Mouse (Mus musculus) heart, postnatal 0 days (tissue): Measurements from ENCODE around the gene Phf11b. TPM values are rescaled to one million over a fixed set of nuclear protein-coding genes. Genes with fewer than 3 reads are reported as not detected.
A peak's percentile ranks its signal among the peaks of the same experiment; 100 is the strongest.
"Not testable (repeated sequence)": the region's sequence is repeated elsewhere in the genome, so short reads cannot be mapped to it uniquely, and the experiment has no call there.

ENCODE experiments used
- ATAC-seq: fragments of 200-750 bp; cut with Nextera tagmentation; 2 replicates; pipeline ENCODE4 v1.8.0; 2017; ENCODE audit warnings: low read depth, moderate number of reproducible peaks, moderate library complexity; ENCODE audit not compliant: insufficient read depth
- DNase-seq: peaks from one replicate; pipeline ENCODE4 v3.0.0-alpha.2; 2016; ENCODE audit warnings: low spot score
- H3K27ac ChIP-seq: fragments of 300-500 bp; sonication (generic); 2 replicates; pipeline ENCODE4 v1.5.1; 2014; ENCODE audit warnings: low read depth, mild to moderate bottlenecking
- H3K27me3 ChIP-seq: fragments of 300-500 bp; sonication (generic); 2 replicates; pipeline ENCODE4 v1.6.1; 2014; ENCODE audit warnings: low read length, mixed read lengths; ENCODE audit not compliant: control insufficient read depth, insufficient read depth
- H3K36me3 ChIP-seq: fragments of 300-500 bp; sonication (generic); replicated peaks from 2 replicates; pipeline ENCODE4 v1.6.1; 2014; ENCODE audit warnings: low read length, mixed read lengths; ENCODE audit not compliant: control insufficient read depth, insufficient read depth
- H3K4me1 ChIP-seq: fragments of 300-500 bp; sonication (generic); 2 replicates; pipeline ENCODE4 v1.6.1; 2014; ENCODE audit warnings: antibody characterized with exemption; ENCODE audit not compliant: control insufficient read depth, insufficient read depth
- H3K4me2 ChIP-seq: fragments of 300-500 bp; sonication (generic); 2 replicates; pipeline ENCODE4 v1.6.1; 2014; ENCODE audit warnings: low read depth, mild to moderate bottlenecking, low read length, moderate library complexity
- H3K4me3 ChIP-seq: fragments of 300-500 bp; sonication (generic); 2 replicates; pipeline ENCODE4 v1.5.1; 2014; ENCODE audit warnings: low read depth, low read length
- H3K9ac ChIP-seq: fragments of 300-500 bp; sonication (generic); replicated peaks from 2 replicates; pipeline ENCODE4 v1.6.1; 2014; ENCODE audit warnings: low read depth, low read length, mixed read lengths
- H3K9me3 ChIP-seq: fragments of 300-500 bp; sonication (generic); replicated peaks from 2 replicates; pipeline ENCODE4 v1.6.1; 2016; ENCODE audit warnings: low read length; ENCODE audit not compliant: control insufficient read depth
- CTCF ChIP-seq: IDR thresholded peaks from 2 replicates; pipeline ENCODE4 v1.5.1; 2016; ENCODE audit warnings: antibody characterized with exemption, control low read depth, low read depth
- EP300 ChIP-seq: IDR thresholded peaks from 2 replicates; pipeline ENCODE4 v1.6.1; 2016; ENCODE audit warnings: antibody characterized with exemption, low read depth
- WGBS: fragments of 180-500 bp; shearing (Covaris S2); extraction: QIAGEN DNeasy Blood & Tissue Kit; methylation state at CpG from one replicate; pipeline ENCODE4 v1.1.7; 2014; 5-methylcytosine and 5-hydroxymethylcytosine counted together
- polyA plus RNA-seq: library from polyadenylated mRNA; unstranded; fragments of >200 nt; fragmentation: Nextera tagmentation; extraction: Ambion mirVana; gene quantifications from 2 replicates; pipeline ENCODE4 v1.2.1, GENCODE M21; 2015
- total RNA-seq: library from RNA; depleted of rRNA; stranded (reverse); fragments of >200 nt; gene quantifications from 2 replicates; pipeline ENCODE4 v1.2.3, GENCODE M21; 2014; ENCODE audit warnings: low replicate concordance

The Phf11b gene
- total and polyA plus RNA-seq, 2 experiments from 2014 or later: 0.92 TPM; not detected in 1

DNA sequence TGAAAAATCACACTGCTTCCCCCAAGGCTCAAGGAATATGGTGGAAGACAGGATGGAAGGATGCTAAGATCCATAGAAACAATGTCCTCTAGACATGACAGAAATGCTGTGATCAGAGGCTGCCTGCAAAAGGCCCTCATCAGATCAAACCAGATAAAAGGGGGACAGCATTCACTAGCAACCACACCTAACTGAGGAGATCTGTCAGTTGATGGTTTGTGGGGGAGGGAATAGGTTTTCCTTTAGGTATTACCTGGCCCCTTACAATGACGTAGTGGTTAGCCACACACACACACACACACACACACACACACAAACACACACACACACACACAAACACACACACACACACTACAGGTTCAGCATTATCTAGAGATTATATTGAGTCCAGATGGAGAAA lies 1.6 kb downstream of the Phf11b start:
- Histone ChIP-seq H3K4me2 (no peak overlapping the region), H3K9ac (no peak overlapping the region), H3K4me3 (no peak overlapping the region), H3K4me1 (no peaks in the 10 kb centered on the region), H3K27ac (no peak overlapping the region), H3K27me3 (no peaks in the 10 kb centered on the region), H3K9me3 (no peaks in the 10 kb centered on the region), H3K36me3 (no peaks in the 10 kb centered on the region)
- no peak for ATAC-seq
- TF ChIP-seq CTCF (no peak), EP300 (no peak)
- 75% methylated on average over 1 of the region's 1 CpGs for WGBS
- DNase-seq: no peak

DNA sequence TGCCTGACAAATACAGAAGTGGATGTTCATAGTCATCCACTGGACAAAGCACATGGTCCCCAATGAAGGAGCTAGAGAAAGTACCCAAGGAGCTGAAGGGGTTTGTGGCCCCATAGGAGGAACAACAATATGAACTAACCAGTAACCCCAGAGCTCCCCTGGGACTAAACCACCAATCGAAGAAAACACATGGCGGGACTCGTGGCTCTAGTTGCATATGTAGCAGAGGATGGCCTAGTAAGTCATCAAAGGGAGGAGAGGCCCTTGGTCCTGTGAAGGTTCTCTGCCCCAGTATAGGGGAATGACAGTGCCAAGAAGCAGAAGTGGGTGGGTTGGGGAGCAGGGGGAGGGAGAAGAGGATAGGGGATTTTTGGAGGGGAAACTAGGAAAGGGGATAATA lies 5.1 kb downstream of the Phf11b start:
- H3K9me3 ChIP-seq, H3K4me2 ChIP-seq: not testable (repeated sequence)

DNA sequence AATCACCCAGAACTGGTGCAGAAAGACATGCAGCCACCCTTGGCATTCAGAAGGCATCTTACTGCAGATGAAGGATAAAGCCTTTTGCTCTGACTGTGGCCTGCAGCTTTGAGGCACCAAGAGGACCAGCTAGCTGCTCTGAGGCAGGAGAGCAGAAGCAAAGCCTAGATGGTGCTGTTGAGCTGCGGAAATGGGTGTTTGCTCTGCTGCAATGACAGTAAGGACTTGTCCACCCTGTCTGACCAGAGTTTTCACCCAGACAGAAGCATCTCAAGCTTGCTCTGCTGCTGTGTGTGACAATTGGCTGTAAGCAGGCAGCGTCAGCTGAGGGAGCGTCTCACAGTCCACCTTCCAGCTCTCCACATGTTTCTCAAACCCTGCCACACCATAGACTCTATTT lies 10.7 kb downstream of the Phf11b start:
- H3K27ac ChIP-seq, H3K4me2 ChIP-seq, H3K9me3 ChIP-seq, H3K36me3 ChIP-seq, H3K27me3 ChIP-seq, ATAC-seq, H3K4me1 ChIP-seq, H3K9ac ChIP-seq, H3K4me3 ChIP-seq: not testable (repeated sequence)
- DNase-seq: peak; percentile 18
- peak; percentile 47 for TF ChIP-seq CTCF
- WGBS: 48% methylated on average over 3 of the region's 3 CpGs

More for the DNA sequence above, 5.1 kb downstream of the Phf11b start:
- WGBS: 84% methylated on average over 3 of the region's 3 CpGs
- not testable (repeated sequence) for H3K36me3 ChIP-seq, H3K27me3 ChIP-seq, H3K4me3 ChIP-seq, H3K4me1 ChIP-seq, ATAC-seq, H3K9ac ChIP-seq, H3K27ac ChIP-seq, DNase-seq

DNA sequence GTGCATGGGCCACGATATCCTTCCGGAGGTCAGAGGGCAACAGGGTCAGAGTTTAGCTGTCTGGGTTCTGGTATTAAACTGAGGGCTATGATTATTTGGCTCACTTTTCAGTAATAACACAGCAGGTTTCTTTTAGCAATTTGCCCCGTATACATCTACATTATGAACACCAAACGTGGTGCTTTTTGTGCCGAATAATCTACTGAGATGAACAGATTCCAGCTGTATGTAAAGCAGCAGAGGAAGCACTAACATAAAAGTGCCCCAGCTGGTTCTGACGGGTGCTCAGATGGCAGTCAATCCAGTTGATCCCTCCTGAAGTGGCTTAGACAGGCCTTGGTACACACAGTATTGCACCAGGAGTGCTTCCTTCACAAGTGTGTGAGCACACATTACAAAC lies 21.2 kb downstream of the Phf11b start:
- not testable (repeated sequence) for H3K36me3 ChIP-seq, ATAC-seq, H3K4me3 ChIP-seq, H3K9ac ChIP-seq, H3K4me1 ChIP-seq, DNase-seq, H3K27me3 ChIP-seq, H3K9me3 ChIP-seq, H3K4me2 ChIP-seq, H3K27ac ChIP-seq
- WGBS: 76% methylated on average over 6 of the region's 6 CpGs

DNA sequence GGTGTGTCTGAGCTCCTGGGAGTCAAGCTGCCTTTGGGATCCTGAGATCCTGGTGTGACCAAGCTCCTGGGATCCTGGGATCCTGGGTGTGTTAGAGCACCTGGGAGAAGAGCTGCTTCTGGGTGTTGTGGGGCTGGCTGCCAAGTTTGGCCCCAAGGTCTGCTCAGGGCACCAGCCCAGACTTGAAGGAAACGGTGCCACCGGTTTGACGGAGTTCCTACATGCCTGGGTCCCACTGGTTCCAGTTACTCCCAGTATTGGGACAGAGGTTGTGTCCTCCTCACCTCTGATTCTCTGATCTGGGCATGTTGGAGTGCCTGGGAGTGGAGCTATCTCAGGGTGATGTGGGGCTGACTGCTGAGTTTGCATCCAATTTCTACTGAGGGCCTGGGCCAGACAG lies 22.1 kb downstream of the Phf11b start:
- H3K36me3 ChIP-seq, H3K4me1 ChIP-seq, H3K27me3 ChIP-seq, ATAC-seq, DNase-seq, H3K27ac ChIP-seq, H3K4me3 ChIP-seq, H3K4me2 ChIP-seq, H3K9me3 ChIP-seq, H3K9ac ChIP-seq: not testable (repeated sequence)
- WGBS: 97% methylated on average over 3 of the region's 3 CpGs

DNA sequence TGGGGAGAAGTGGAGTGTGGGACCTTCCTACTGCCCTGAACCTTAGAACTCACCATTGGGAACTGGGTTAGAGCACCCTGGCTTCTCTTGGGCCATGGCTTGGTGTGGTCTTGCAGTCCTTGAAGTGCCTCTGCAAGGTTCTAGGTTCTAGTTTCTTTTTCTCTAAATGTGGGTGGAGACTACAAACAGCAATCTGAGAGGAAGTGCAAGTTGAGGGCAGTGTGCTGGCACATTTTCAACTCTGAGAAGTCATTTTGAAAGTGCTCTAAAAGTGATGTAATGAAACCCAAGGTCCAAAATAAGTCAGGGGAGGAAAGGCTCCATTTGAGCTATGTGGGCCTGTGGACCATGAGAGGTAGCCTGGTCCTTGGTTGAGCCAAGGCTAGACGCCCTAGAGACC lies 43.8 kb downstream of the Phf11b start, which contains the start of gene Phf11a:
Gene Phf11a (minus strand): TSS at position 132 of the 400 bp plus-strand sequence.
- ATAC-seq, DNase-seq: not testable (repeated sequence)
- WGBS: 45% methylated on average over 1 of the region's 1 CpGs

DNA sequence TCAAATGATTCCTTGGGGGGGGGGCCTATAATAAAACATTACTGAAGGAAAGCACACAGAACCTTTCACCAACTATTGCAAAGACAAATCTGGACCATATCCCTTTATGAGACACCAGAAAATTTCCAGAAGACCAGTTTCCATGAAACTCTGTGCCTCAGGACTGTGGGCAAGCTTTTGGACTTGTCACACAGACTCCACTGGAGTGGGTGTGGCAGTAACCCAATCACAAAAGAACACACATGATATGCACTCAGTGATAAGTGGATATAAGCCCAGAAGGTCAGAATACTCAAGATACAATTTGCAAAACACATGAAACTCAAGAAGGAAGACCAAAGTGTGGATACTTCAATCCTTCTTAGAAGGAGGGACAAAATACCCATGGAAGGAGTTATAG lies 49.4 kb downstream of the Phf11b start:
- not testable (repeated sequence) for H3K27ac ChIP-seq

More for the DNA sequence above, 43.8 kb downstream of the Phf11b start, which contains the start of gene Phf11a:
- H3K27ac ChIP-seq, H3K9me3 ChIP-seq, H3K4me2 ChIP-seq, H3K36me3 ChIP-seq, H3K4me3 ChIP-seq, H3K27me3 ChIP-seq, H3K4me1 ChIP-seq, H3K9ac ChIP-seq: not testable (repeated sequence)

DNA sequence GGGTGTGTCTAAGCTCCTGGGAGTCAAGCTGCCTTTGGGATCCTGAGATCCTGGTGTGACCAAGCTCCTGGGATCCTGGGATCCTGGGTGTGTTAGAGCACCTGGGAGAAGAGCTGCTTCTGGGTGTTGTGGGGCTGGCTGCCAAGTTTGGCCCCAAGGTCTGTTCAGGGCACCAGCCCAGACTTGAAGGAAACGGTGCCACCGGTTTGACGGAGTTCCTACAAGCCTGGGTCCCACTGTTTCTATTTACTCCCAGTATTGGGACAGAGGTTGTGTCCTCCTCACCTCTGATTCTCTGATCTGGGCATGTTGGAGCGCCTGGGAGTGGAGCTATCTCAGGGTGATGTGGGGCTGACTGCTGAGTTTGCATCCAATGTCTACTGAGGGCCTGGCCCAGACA lies 66.2 kb downstream of the Phf11b start:
- not testable (repeated sequence) for ATAC-seq, H3K4me1 ChIP-seq, H3K4me3 ChIP-seq, H3K27me3 ChIP-seq, H3K36me3 ChIP-seq, H3K9ac ChIP-seq, H3K4me2 ChIP-seq, DNase-seq, H3K27ac ChIP-seq, H3K9me3 ChIP-seq
- WGBS: 82% methylated on average over 4 of the region's 4 CpGs

More for the DNA sequence above, 49.4 kb downstream of the Phf11b start:
- not testable (repeated sequence) for H3K4me2 ChIP-seq, H3K9ac ChIP-seq, H3K4me1 ChIP-seq, H3K4me3 ChIP-seq, H3K36me3 ChIP-seq, DNase-seq, H3K27me3 ChIP-seq, H3K9me3 ChIP-seq, ATAC-seq
